Mouse (Mus musculus) neural tube, embryonic 15.5 days (tissue): ENCODE measurements at regions not wholly inside any gene's neighbourhood (a gene's known extent, or its start where the extent isn't known, plus 50 kb on each side); places are given as distances from the start of the nearest gene placed in this dataset.

Experiments
- ATAC-seq: fragments of 200-750 bp; cut with Nextera tagmentation; 2 replicates; pipeline ENCODE4 v1.8.0; 2017; ENCODE audit warnings: mild to moderate bottlenecking, moderate TSS enrichment, moderate library complexity; ENCODE audit not compliant: low FRiP score
- H3K27ac ChIP-seq: fragments of 300-500 bp; sonication (generic); replicated peaks from 2 replicates; pipeline ENCODE4 v1.5.1; 2015; ENCODE audit warnings: mild to moderate bottlenecking, inconsistent platforms
- H3K27me3 ChIP-seq: fragments of 300-500 bp; sonication (generic); replicated peaks from 2 replicates; pipeline ENCODE4 v1.6.1; 2015; ENCODE audit warnings: inconsistent platforms
- H3K36me3 ChIP-seq: fragments of 300-500 bp; sonication (generic); 2 replicates; pipeline ENCODE4 v1.6.1; 2015; ENCODE audit warnings: inconsistent platforms
- H3K4me1 ChIP-seq: fragments of 300-500 bp; sonication (generic); 2 replicates; pipeline ENCODE4 v1.6.1; 2015; ENCODE audit warnings: inconsistent platforms
- H3K4me2 ChIP-seq: fragments of 300-500 bp; sonication (generic); 2 replicates; pipeline ENCODE4 v1.6.1; 2015; ENCODE audit warnings: inconsistent platforms, mild to moderate bottlenecking, moderate library complexity
- H3K4me3 ChIP-seq: fragments of 300-500 bp; sonication (generic); replicated peaks from 2 replicates; pipeline ENCODE4 v1.5.1; 2015; ENCODE audit warnings: mild to moderate bottlenecking, inconsistent platforms
- H3K9ac ChIP-seq: fragments of 300-500 bp; sonication (generic); replicated peaks from 2 replicates; pipeline ENCODE4 v1.6.1; 2015; ENCODE audit warnings: mild to moderate bottlenecking, inconsistent platforms
- H3K9me3 ChIP-seq: fragments of 300-500 bp; sonication (generic); replicated peaks from 2 replicates; pipeline ENCODE4 v1.6.1; 2016; ENCODE audit warnings: inconsistent platforms
- WGBS: fragments of 180-500 bp; shearing (Covaris S2); methylation state at CpG from one replicate; pipeline ENCODE4 v1.1.7; 2015; ENCODE audit warnings: mixed read lengths; 5-methylcytosine and 5-hydroxymethylcytosine counted together

- no peak overlapping the region for H3K9ac ChIP-seq
- H3K27me3 ChIP-seq, result no peaks in the 10 kb centered on the region
- H3K4me2 ChIP-seq, result no peak overlapping the region
- no peak overlapping the region for H3K27ac ChIP-seq
- H3K36me3 ChIP-seq, result no peaks in the 10 kb centered on the region
- no peak overlapping the region for H3K4me3 ChIP-seq
- H3K9me3 ChIP-seq, result no peaks in the 10 kb centered on the region
- no peak for ATAC-seq
- 89% methylated on average over 3 of the region's 3 CpGs for WGBS
- H3K4me1 ChIP-seq, result 0 out of 2 replicates have a peak, but pooled peaks cover 5% of the 10 kb centered on the region
Observed at GRCm38 (mm10) chr3:144137483-144137882, 67.5 kb downstream of the Lmo4 start.

- no peaks in the 10 kb centered on the region for H3K9me3 ChIP-seq
Observed at GRCm38 (mm10) chr3:144136432-144136831, 68.6 kb downstream of the Lmo4 start.

GRCm38 (mm10) chr3:144135646-144136045 is 69.4 kb downstream of the Lmo4 start:
- no peak for ATAC-seq
- no peaks in the 10 kb centered on the region for H3K4me1 ChIP-seq
- H3K36me3 ChIP-seq, result no peaks in the 10 kb centered on the region
- WGBS, result 94% methylated on average over 6 of the region's 6 CpGs
- no peak overlapping the region for H3K4me3 ChIP-seq
- H3K27ac ChIP-seq, result no peak overlapping the region
- no peak overlapping the region for H3K9ac ChIP-seq
- H3K27me3 ChIP-seq, result no peaks in the 10 kb centered on the region
- H3K9me3 ChIP-seq, result no peaks in the 10 kb centered on the region
- H3K4me2 ChIP-seq, result no peak overlapping the region

More at GRCm38 (mm10) chr3:144136432-144136831, 68.6 kb downstream of the Lmo4 start:
- no peak for ATAC-seq
- Histone ChIP-seq H3K4me2 (no peak overlapping the region), H3K9ac (no peak overlapping the region), H3K4me3 (no peak overlapping the region), H3K36me3 (no peaks in the 10 kb centered on the region), H3K27me3 (no peaks in the 10 kb centered on the region), H3K27ac (no peak overlapping the region), H3K4me1 (0 out of 2 replicates have a peak, but pooled peaks cover under 1% of the 10 kb centered on the region)
- 72% methylated on average over 2 of the region's 2 CpGs for WGBS

- no peak overlapping the region for H3K4me3 ChIP-seq
- H3K36me3 ChIP-seq, result no peaks in the 10 kb centered on the region
- H3K9ac ChIP-seq, result no peak overlapping the region
- H3K27ac ChIP-seq, result no peak overlapping the region
- no peak for ATAC-seq
- no peaks in the 10 kb centered on the region for H3K9me3 ChIP-seq
- no peaks in the 10 kb centered on the region for H3K4me1 ChIP-seq
- H3K4me2 ChIP-seq, result no peak overlapping the region
- WGBS, result 96% methylated on average over 4 of the region's 4 CpGs
- H3K27me3 ChIP-seq, result no peaks in the 10 kb centered on the region
Observed at GRCm38 (mm10) chr3:144128042-144128441, 77.0 kb downstream of the Lmo4 start.

- H3K27ac ChIP-seq, result no peak overlapping the region
- no peak overlapping the region for H3K9ac ChIP-seq
- H3K9me3 ChIP-seq, result no peaks in the 10 kb centered on the region
- peak; percentile 47; the same call in 1 of the 2 replicates for ATAC-seq
- H3K4me1 ChIP-seq, result no peaks in the 10 kb centered on the region
- no peak overlapping the region for H3K4me3 ChIP-seq
- H3K4me2 ChIP-seq, result no peak overlapping the region
- 29% methylated on average over 4 of the region's 4 CpGs for whole genome bisulfite sequencing
- no peaks in the 10 kb centered on the region for H3K36me3 ChIP-seq
- no peaks in the 10 kb centered on the region for H3K27me3 ChIP-seq
Observed at GRCm38 (mm10) chr3:144124353-144124752, 80.7 kb downstream of the Lmo4 start.

- Histone ChIP-seq H3K9ac (no peak overlapping the region), H3K4me3 (no peak overlapping the region), H3K9me3 (no peaks in the 10 kb centered on the region), H3K4me1 (no peaks in the 10 kb centered on the region), H3K27ac (no peak overlapping the region), H3K27me3 (no peaks in the 10 kb centered on the region), H3K36me3 (no peaks in the 10 kb centered on the region), H3K4me2 (no peak overlapping the region)
- ATAC-seq, result no peak
- 89% methylated on average over 6 of the region's 6 CpGs for WGBS
Observed at GRCm38 (mm10) chr3:144123361-144124072, 81.5 kb downstream of the Lmo4 start.

- Histone ChIP-seq H3K4me3 (no peak overlapping the region), H3K9ac (no peak overlapping the region), H3K27ac (no peak overlapping the region), H3K27me3 (no peaks in the 10 kb centered on the region), H3K9me3 (no peaks in the 10 kb centered on the region), H3K4me1 (no peaks in the 10 kb centered on the region), H3K4me2 (no peak overlapping the region), H3K36me3 (no peaks in the 10 kb centered on the region)
- WGBS, result 79% methylated on average over 3 of the region's 3 CpGs
- ATAC-seq, result no peak
Observed at GRCm38 (mm10) chr3:144119076-144119475, 85.9 kb downstream of the Lmo4 start.

- Histone ChIP-seq H3K4me2 (no peak overlapping the region), H3K4me3 (no peak overlapping the region), H3K4me1 (no peaks in the 10 kb centered on the region), H3K27ac (no peak overlapping the region), H3K36me3 (no peaks in the 10 kb centered on the region), H3K27me3 (no peaks in the 10 kb centered on the region), H3K9me3 (no peaks in the 10 kb centered on the region), H3K9ac (no peak overlapping the region)
- no peak for ATAC-seq
- 68% methylated on average over 11 of the region's 11 CpGs for WGBS
Observed at GRCm38 (mm10) chr3:144113672-144114645, 91.1 kb downstream of the Lmo4 start.

- no peak overlapping the region for H3K4me3 ChIP-seq
- H3K27me3 ChIP-seq, result no peaks in the 10 kb centered on the region
- peaks cover 12% of the 10 kb centered on the region for H3K4me1 ChIP-seq
- no peak overlapping the region for H3K27ac ChIP-seq
- H3K36me3 ChIP-seq, result no peaks in the 10 kb centered on the region
- ATAC-seq, result no peak
- WGBS, result 80% methylated on average over 5 of the region's 5 CpGs
- H3K9me3 ChIP-seq, result no peaks in the 10 kb centered on the region
- no peak overlapping the region for H3K4me2 ChIP-seq
- H3K9ac ChIP-seq, result no peak overlapping the region
Observed at GRCm38 (mm10) chr3:144110331-144111080, 94.5 kb downstream of the Lmo4 start.

- Histone ChIP-seq H3K4me3 (no peak overlapping the region), H3K27ac (no peak overlapping the region), H3K4me1 (peaks cover 12% of the 10 kb centered on the region), H3K36me3 (no peaks in the 10 kb centered on the region), H3K4me2 (no peak overlapping the region), H3K27me3 (no peaks in the 10 kb centered on the region), H3K9me3 (no peaks in the 10 kb centered on the region), H3K9ac (no peak overlapping the region)
- 83% methylated on average over 2 of the region's 2 CpGs for WGBS
- ATAC-seq, result no peak
Observed at GRCm38 (mm10) chr3:144109769-144110168, 95.3 kb downstream of the Lmo4 start.

- WGBS, result 60% methylated on average over 6 of the region's 6 CpGs
- H3K27me3 ChIP-seq, result no peaks in the 10 kb centered on the region
- peaks cover 12% of the 10 kb centered on the region for H3K4me1 ChIP-seq
- H3K27ac ChIP-seq, result no peak overlapping the region
- H3K9me3 ChIP-seq, result no peaks in the 10 kb centered on the region
- no peak overlapping the region for H3K9ac ChIP-seq
- no peak overlapping the region for H3K4me3 ChIP-seq
- ATAC-seq, result no peak
- H3K36me3 ChIP-seq, result no peaks in the 10 kb centered on the region
- no peak overlapping the region for H3K4me2 ChIP-seq
Observed at GRCm38 (mm10) chr3:144108310-144108709, 96.7 kb downstream of the Lmo4 start.
